Comparison of ENCODE assay signal across 8 mouse cellular contexts in genomic region chr2:103566423-103566712, GRCm38 (mm10). TPM values are rescaled to one million over a fixed set of nuclear protein-coding genes. Genes with fewer than 3 reads are reported as not detected.
A peak's percentile ranks its signal among the peaks of the same experiment; 100 is the strongest.
DNase-seq lines count a peak whose midpoint lies in the region; ATAC-seq and TF ChIP-seq lines count a peak whose summit lies in the region.

No protein-coding gene starts in this region.

- intact Hi-C loops in left cerebral cortex, postnatal 14 days (cut with DNase I): loop anchor here (5.0 kb wide), 1 partner anchor 76 kb away; no protein-coding TSS in a partner anchor

- H3K4me3 ChIP-seq in kidney, adult 2 months (ENCODE audit: insufficient read depth, low read depth, low read length): peak overlapping the region; percentile 90
- peak overlapping the region; percentile 75 for H3K4me3 ChIP-seq in hindbrain, embryonic 13.5 days
- H3K4me3 ChIP-seq in midbrain, embryonic 12.5 days: peak overlapping the region; percentile 72

- no peaks in the 10 kb centered on the region for H3K27me3 ChIP-seq in kidney, adult 2 months (replicated peaks; ENCODE audit: control insufficient read depth, insufficient read depth, low read length)
- H3K27me3 ChIP-seq in hindbrain, embryonic 13.5 days: peaks cover 18% of the 10 kb centered on the region
- H3K27me3 ChIP-seq in midbrain, embryonic 12.5 days: peaks cover 18% of the 10 kb centered on the region

- H3K27ac ChIP-seq in kidney, adult 2 months (ENCODE audit: insufficient read depth, low read depth, low read length): peak overlapping the region; percentile 74
- H3K27ac ChIP-seq in hindbrain, embryonic 13.5 days: peak overlapping the region; percentile 82
- H3K27ac ChIP-seq in midbrain, embryonic 12.5 days (replicated peaks): peak overlapping the region; percentile 85

- TF ChIP-seq CTCF in kidney, adult 2 months (conservative IDR thresholded peaks at IDR 0.05; ENCODE audit: insufficient read depth, insufficient read length, low read depth, low read length): no peak

- peak overlapping the region; percentile 99 for H3K4me2 ChIP-seq in hindbrain, embryonic 13.5 days
- H3K4me2 ChIP-seq in midbrain, embryonic 12.5 days (replicated peaks): peak overlapping the region; percentile 95

- WGBS in kidney, adult 2 months: 1% methylated on average over 40 of the region's 40 CpGs
- WGBS in hindbrain, embryonic 13.5 days: under 1% methylated on average over 36 of the region's 40 CpGs
- 0% methylated on average over 37 of the region's 40 CpGs for WGBS in midbrain, embryonic 12.5 days

- no peaks in the 10 kb centered on the region for H3K9me3 ChIP-seq in hindbrain, embryonic 13.5 days
- no peaks in the 10 kb centered on the region for H3K9me3 ChIP-seq in midbrain, embryonic 12.5 days

- no peaks in the 10 kb centered on the region for H3K36me3 ChIP-seq in kidney, adult 2 months (ENCODE audit: control insufficient read depth, insufficient read depth, low read length)
- no peaks in the 10 kb centered on the region for H3K36me3 ChIP-seq in hindbrain, embryonic 13.5 days
- H3K36me3 ChIP-seq in midbrain, embryonic 12.5 days: no peaks in the 10 kb centered on the region

- DNase-seq in kidney, adult 2 months: no peak
- DNase-seq in kidney, adult 11 months: no peak
- no peak for DNase-seq in left cerebral cortex, postnatal 14 days (ENCODE audit: low spot score in 2 of 2)
- no peak for DNase-seq in embryo, embryonic 10.5 days (ENCODE audit: low spot score)
- no peak for DNase-seq in spleen, adult 18-20 months

- H3K9ac ChIP-seq in hindbrain, embryonic 13.5 days: peak overlapping the region; percentile 83
- H3K9ac ChIP-seq in midbrain, embryonic 12.5 days (replicated peaks): peak overlapping the region; percentile 80

- peak; percentile 22 for ATAC-seq in activated CD4-positive, CD25-positive, alpha-beta regulatory T cell, adult 4 months
- peak; percentile 57 for ATAC-seq in hindbrain, embryonic 13.5 days (ENCODE audit: low FRiP score)
- peak; percentile 64; the same call in 1 of the 2 replicates for ATAC-seq in midbrain, embryonic 12.5 days (ENCODE audit: low FRiP score, low read depth)

- H3K4me1 ChIP-seq in kidney, adult 2 months (ENCODE audit: control insufficient read depth, insufficient read depth, low read length): peaks cover 20% of the 10 kb centered on the region; the same call in 1 of the 2 replicates
- peaks cover 57% of the 10 kb centered on the region for H3K4me1 ChIP-seq in hindbrain, embryonic 13.5 days (replicated peaks)
- peaks cover 53% of the 10 kb centered on the region for H3K4me1 ChIP-seq in midbrain, embryonic 12.5 days

- TF ChIP-seq POLR2A in kidney, adult 2 months (IDR thresholded peaks at IDR 0.05; ENCODE audit: low read depth, low read length): no peak

RNA-seq across cellular contexts. Expression of gene Abtb2, which starts 0.3 kb away (rescaled TPM):
- polyA plus RNA-seq in kidney, adult 2 months (2012; rRNA removed): 11.6 and 12.0 TPM in 2 replicates
- polyA plus RNA-seq in activated CD4-positive, CD25-positive, alpha-beta regulatory T cell, adult 4 months (2017; shearing (Covaris generic)): 10 to 100 TPM in 1 of 2 experiments, 1 to 10 TPM in 1; 9.0 to 10.9 TPM
- polyA plus RNA-seq in hindbrain, embryonic 13.5 days (2015; fragmentation: Nextera tagmentation; extraction: Ambion mirVana): 10.9 and 13.1 TPM in 2 replicates
- 20.4 and 20.7 TPM in 2 replicates for polyA plus RNA-seq in midbrain, embryonic 12.5 days (2016; fragmentation: Nextera tagmentation; extraction: Ambion mirVana)
- 10 to 100 TPM; 13.4 to 13.7 TPM for total RNA-seq in left cerebral cortex, postnatal 14 days (2021)
